7 mouse cellular contexts compared by ENCODE assay signal in the genomic region with DNA sequence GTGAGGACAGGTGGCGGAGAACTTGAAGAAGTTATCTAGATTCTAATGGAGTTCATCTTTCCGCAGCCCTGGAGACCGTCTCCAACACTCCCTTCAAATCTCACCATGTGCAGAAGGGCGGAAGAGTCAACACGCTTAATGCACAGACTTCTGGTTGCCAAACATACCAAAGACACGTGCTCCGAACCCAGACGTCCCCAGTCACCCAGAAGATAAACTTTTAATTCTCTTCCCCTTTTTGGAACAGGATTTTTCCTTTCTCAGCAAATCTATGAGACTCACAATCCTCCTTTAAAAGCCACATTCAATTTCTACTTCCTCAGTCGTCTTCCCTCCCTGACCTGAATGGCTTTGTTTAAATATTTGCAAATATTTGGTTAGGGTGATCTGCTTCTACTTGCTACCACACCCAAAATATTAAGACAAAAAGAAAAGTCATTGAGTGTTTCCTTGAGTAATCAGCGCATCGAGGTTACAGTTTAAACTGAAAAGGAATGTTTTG. TPM values are rescaled to one million over a fixed set of nuclear protein-coding genes. Genes with fewer than 3 reads are reported as not detected.
DNase-seq lines count a peak whose midpoint lies in the region; ATAC-seq and TF ChIP-seq lines count a peak whose summit lies in the region.

No protein-coding gene starts in this region.

- peak overlapping the region; percentile 78 for H3K4me3 ChIP-seq in G1E (ENCODE audit: low read depth, low read length)
- H3K4me3 ChIP-seq in hindbrain, embryonic 10.5 days = peak overlapping the region; percentile 91

- H3K36me3 ChIP-seq in G1E (replicated peaks) = no peaks in the 10 kb centered on the region
- no peaks in the 10 kb centered on the region for H3K36me3 ChIP-seq in hindbrain, embryonic 10.5 days

- TF ChIP-seq CTCF in G1E (IDR thresholded peaks at IDR 0.05; ENCODE audit: low read depth, low read length) = no peak

- peak overlapping the region; percentile 94 for H3K27ac ChIP-seq in hindbrain, embryonic 10.5 days

- WGBS in hindbrain, embryonic 10.5 days = 19% methylated on average over 11 of the region's 11 CpGs

- peaks cover 18% of the 10 kb centered on the region for H3K27me3 ChIP-seq in G1E (ENCODE audit: insufficient read depth, low read length)
- peaks cover 17% of the 10 kb centered on the region for H3K27me3 ChIP-seq in hindbrain, embryonic 10.5 days (ENCODE audit: insufficient read depth, poor library complexity, severe bottlenecking)

- DNase-seq in G1E (ENCODE audit: low spot score) = no peak
- no peak for DNase-seq in hindbrain, embryonic 10.5 days (ENCODE audit: low spot score)
- DNase-seq in lung, postnatal 36 days = peak; percentile 41
- no peak for DNase-seq in frontal cortex, postnatal 10 days (ENCODE audit: low spot score in 2 of 2)
- no peak for DNase-seq in embryo, embryonic 9.5 days (ENCODE audit: extremely low spot score)
- DNase-seq in B cell, adult 2 months = no peak

- ATAC-seq in CD4-positive, CD25-positive, alpha-beta regulatory T cell, adult 4 months = peak; percentile 2
- ATAC-seq in G1E (ENCODE audit: extremely low read depth, insufficient number of reproducible peaks, low FRiP score, poor library complexity, severe bottlenecking) = no peak

- peaks cover 32% of the 10 kb centered on the region for H3K4me1 ChIP-seq in G1E (ENCODE audit: insufficient read depth, low read depth, low read length)
- peaks cover 40% of the 10 kb centered on the region for H3K4me1 ChIP-seq in hindbrain, embryonic 10.5 days (replicated peaks)

- no peaks in the 10 kb centered on the region for H3K9me3 ChIP-seq in G1E (replicated peaks)
- H3K9me3 ChIP-seq in hindbrain, embryonic 10.5 days = no peaks in the 10 kb centered on the region

RNA-seq across cellular contexts. Expression of gene Znrf3, which starts 0.9 kb away (rescaled TPM):
- polyA plus RNA-seq in CD4-positive, CD25-positive, alpha-beta regulatory T cell, adult 4 months (2017; shearing (Covaris generic)) = 10 to 100 TPM; 21.3 to 24.1 TPM
- total RNA-seq in G1E (2014; fragmentation: Nextera tagmentation) = 7.7 and 11.0 TPM in 2 replicates
- 2.1 TPM in 2 replicates for total RNA-seq in G1E (2017)
- polyA plus RNA-seq in G1E (2012) = 2.7 and 3.1 TPM in 2 replicates
- 8.9 and 11.6 TPM in 2 replicates for polyA plus RNA-seq in hindbrain, embryonic 10.5 days (2016; fragmentation: Nextera tagmentation; extraction: Ambion mirVana)
